Mouse (Mus musculus) stomach, postnatal 0 days (tissue): ENCODE measurements around the gene Gm10337.

Source experiments
- CTCF ChIP-seq: IDR thresholded peaks from 2 replicates; pipeline ENCODE4 v1.5.1; 2016; ENCODE audit warnings: antibody characterized with exemption, low read depth, mild to moderate bottlenecking, moderate library complexity
- EP300 ChIP-seq: optimal IDR thresholded peaks from 2 replicates; pipeline ENCODE3; 2016; ENCODE audit warnings: antibody characterized with exemption

GRCm38 (mm10) chr15:102510590-102511284 is 7.2 kb downstream of the Gm10337 start:
- TF ChIP-seq CTCF (no peak; the same call in 1 of the 2 replicates), EP300 (no peak)
